Mouse (Mus musculus) ES-E14 (cell line): ENCODE measurements around the gene Pik3cg. TPM values are rescaled to one million over a fixed set of nuclear protein-coding genes. Genes with fewer than 3 reads are reported as not detected.

Experiments used
- DNase-seq: peaks from one replicate; pipeline ENCODE4 v3.0.0-alpha.2; 2013; ENCODE audit warnings: low read depth, low spot score
- H3K27ac ChIP-seq: 2 replicates; pipeline ENCODE4 v1.5.1; 2012; ENCODE audit warnings: low read depth, mild to moderate bottlenecking, low read length, moderate library complexity, mixed read lengths; ENCODE audit not compliant: poor library complexity, insufficient read depth, severe bottlenecking
- H3K36me3 ChIP-seq: 2 replicates; pipeline ENCODE4 v1.6.1; 2012; ENCODE audit warnings: mild to moderate bottlenecking, low read length, moderate library complexity, mixed read lengths; ENCODE audit not compliant: control insufficient read depth, poor library complexity, insufficient read depth, severe bottlenecking
- H3K4me1 ChIP-seq, 2 experiments: fragments of 150-350 bp in 1 of 2; sonication (generic) in 1 of 2; 2 replicates each; pipeline ENCODE4 v1.6.1; 2012; ENCODE audit warnings: low read length in 2 of 2, mild to moderate bottlenecking in 1 of 2, mixed read lengths in 1 of 2; ENCODE audit not compliant: control insufficient read depth in 2 of 2, insufficient read depth in 2 of 2, poor library complexity in 1 of 2
- H3K4me3 ChIP-seq, 2 experiments: fragments of 150-350 bp in 1 of 2; sonication (generic) in 1 of 2; 2 replicates each; pipeline ENCODE4 v1.5.1; 2012; ENCODE audit warnings: low read length in 2 of 2, low read depth in 1 of 2, mild to moderate bottlenecking in 1 of 2, mixed read lengths in 1 of 2; ENCODE audit not compliant: insufficient read depth in 1 of 2, poor library complexity in 1 of 2, severe bottlenecking in 1 of 2
- H3K9ac ChIP-seq: 2 replicates; pipeline ENCODE4 v1.6.1; 2012; ENCODE audit warnings: low read depth, mild to moderate bottlenecking, low read length, mixed read lengths; ENCODE audit not compliant: poor library complexity, insufficient read depth, severe bottlenecking
- H3K9me3 ChIP-seq: fragments of 150-350 bp; sonication (generic); 2 replicates; pipeline ENCODE4 v1.6.1; 2012; ENCODE audit warnings: low read depth, mild to moderate bottlenecking, low read length; ENCODE audit not compliant: control insufficient read depth, insufficient read depth
- CHD2 ChIP-seq: IDR thresholded peaks from 2 replicates; pipeline ENCODE4 v1.6.1; 2014; ENCODE audit warnings: mild to moderate bottlenecking, low read depth, low read length, inconsistent platforms
- HCFC1 ChIP-seq: IDR thresholded peaks from 2 replicates; pipeline ENCODE4 v1.6.1; 2012; ENCODE audit warnings: low read length, inconsistent platforms, borderline replicate concordance; ENCODE audit not compliant: insufficient read depth
- MAFK ChIP-seq: IDR thresholded peaks from 2 replicates; pipeline ENCODE4 v1.6.1; 2014; ENCODE audit warnings: mild to moderate bottlenecking, low read depth, low read length, inconsistent platforms; ENCODE audit not compliant: insufficient read depth
- ZC3H11A ChIP-seq: IDR thresholded peaks from 2 replicates; pipeline ENCODE4 v1.6.1; 2012; ENCODE audit warnings: low read depth, mild to moderate bottlenecking, inconsistent platforms, low read length, borderline replicate concordance
- ZNF384 ChIP-seq: IDR thresholded peaks from 2 replicates; pipeline ENCODE4 v1.6.1; 2012; ENCODE audit warnings: low read depth, low read length, inconsistent platforms
- in situ Hi-C, 2 experiments: fragments of 600-800 bp; cut with MboI; formaldehyde crosslinking; loops; one replicate each; pipeline ENCODE4 v1.15.1; 2025; ENCODE audit warnings: low sequenced_read_pairs in 2 of 2, inconsistent platforms in 1 of 2; ENCODE audit not compliant: unreplicated experiment in 2 of 2
- total RNA-seq: library from RNA; depleted of rRNA; stranded (reverse); fragments of 300-350 nt; gene quantifications from 2 replicates; pipeline ENCODE4 v1.2.3, GENCODE M21; 2012

Gene Pik3cg
- total RNA-seq, 1 experiment: 0.13 TPM

- TF ChIP-seq CHD2 (no peak), MAFK (no peak), ZC3H11A (no peak), ZNF384 (no peak), HCFC1 (no peak)
- no peaks in the 10 kb centered on the region for H3K9me3 ChIP-seq
- H3K27ac ChIP-seq: no peak overlapping the region
- no peaks in the 10 kb centered on the region for H3K36me3 ChIP-seq
- in situ Hi-C loops: loop anchor here in 1 of 2 experiments (10.0 kb wide), 1 partner anchor 167 kb away; no protein-coding TSS in a partner anchor
- H3K4me3 ChIP-seq: no peak overlapping the region
- DNase-seq: no peak
- H3K4me1 ChIP-seq: no peaks in the 10 kb centered on the region
- no peak overlapping the region for H3K9ac ChIP-seq
These were observed 66.7 kb downstream of the Pik3cg start for GRCm38 (mm10) chr12:32141766-32142165.

DNA sequence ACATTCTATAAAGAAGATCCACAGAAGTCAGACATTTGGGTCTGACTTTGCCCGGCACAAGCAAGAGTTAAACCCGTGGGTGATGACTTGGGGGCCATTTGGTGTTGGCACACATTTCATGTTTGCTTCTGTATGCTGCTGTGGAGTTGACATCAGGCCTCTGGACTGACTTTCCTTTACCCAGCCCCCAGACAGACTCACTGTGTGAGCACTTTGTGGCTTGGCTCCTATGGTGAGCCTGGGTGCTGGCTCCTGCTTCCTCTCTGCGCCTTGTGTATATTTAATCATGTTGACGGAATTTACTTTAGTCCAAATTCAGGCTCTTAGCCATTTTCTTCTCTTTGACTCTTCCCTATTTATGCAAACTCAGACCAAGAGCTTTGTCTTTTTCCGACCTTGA, 69.6 kb downstream of the Pik3cg start:
- no peaks in the 10 kb centered on the region for H3K4me1 ChIP-seq
- no peak overlapping the region for H3K9ac ChIP-seq
- in situ Hi-C loops: no loop called here
- no peak for DNase-seq
- TF ChIP-seq ZNF384: no peak
- no peak for TF ChIP-seq CHD2
- TF ChIP-seq ZC3H11A: no peak
- TF ChIP-seq MAFK: no peak
- no peak for TF ChIP-seq HCFC1
- H3K4me3 ChIP-seq: no peak overlapping the region
- no peaks in the 10 kb centered on the region for H3K9me3 ChIP-seq
- H3K36me3 ChIP-seq: no peaks in the 10 kb centered on the region
- H3K27ac ChIP-seq: no peak overlapping the region

DNA sequence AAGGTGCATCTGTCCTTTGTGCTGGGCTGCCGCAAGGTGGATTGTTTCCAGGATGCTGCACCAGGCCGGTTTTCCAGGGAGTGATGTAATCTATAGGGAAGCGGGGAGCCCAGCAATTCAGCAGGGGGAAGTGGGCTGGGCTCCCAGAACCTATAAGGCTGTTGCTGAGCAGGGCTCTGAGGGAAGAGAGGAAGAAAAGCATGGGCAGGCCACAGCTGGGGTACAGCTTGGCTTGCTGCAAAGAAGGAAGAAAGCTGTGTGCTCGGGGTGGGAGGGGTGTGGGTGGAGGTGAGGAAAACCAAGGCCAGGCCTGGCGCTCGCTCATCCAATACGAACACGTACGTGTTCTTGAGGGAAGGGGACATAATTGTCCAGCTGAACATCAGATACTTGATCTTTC, 70.1 kb downstream of the Pik3cg start:
- Histone ChIP-seq H3K4me3 (no peak overlapping the region), H3K27ac (no peak overlapping the region), H3K9ac (no peak overlapping the region), H3K4me1 (no peaks in the 10 kb centered on the region), H3K9me3 (no peaks in the 10 kb centered on the region), H3K36me3 (no peaks in the 10 kb centered on the region)
- TF ChIP-seq HCFC1: no peak
- no peak for TF ChIP-seq ZNF384
- no peak for TF ChIP-seq MAFK
- DNase-seq: no peak
- in situ Hi-C loops: no loop called here

DNA sequence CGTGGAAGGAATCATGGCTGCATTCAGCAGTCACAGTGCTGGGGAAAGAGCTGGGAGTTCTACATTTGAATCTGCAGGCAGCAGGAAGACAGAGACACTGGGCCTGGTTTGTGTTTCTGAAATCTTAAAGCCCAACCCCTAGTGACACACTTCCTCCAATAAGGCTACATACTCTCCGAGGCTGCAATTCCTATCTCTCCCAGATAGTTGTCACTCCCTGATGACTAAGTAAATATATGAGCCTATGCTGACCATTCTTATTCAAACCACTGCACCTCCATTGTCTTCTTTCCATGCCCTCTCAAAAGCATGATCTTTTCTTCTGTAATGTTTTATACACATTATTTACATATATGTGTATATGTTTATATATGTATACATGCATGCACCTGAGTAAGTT, 70.9 kb downstream of the Pik3cg start:
- H3K36me3 ChIP-seq: no peaks in the 10 kb centered on the region
- H3K4me3 ChIP-seq: no peak overlapping the region
- in situ Hi-C loops: no loop called here
- H3K27ac ChIP-seq: no peak overlapping the region
- H3K4me1 ChIP-seq: no peaks in the 10 kb centered on the region
- H3K9ac ChIP-seq: no peak overlapping the region
- DNase-seq: no peak
- H3K9me3 ChIP-seq: no peaks in the 10 kb centered on the region
- TF ChIP-seq MAFK (no peak), ZC3H11A (no peak), ZNF384 (no peak), HCFC1 (no peak), CHD2 (no peak)
